In the genomic region with DNA sequence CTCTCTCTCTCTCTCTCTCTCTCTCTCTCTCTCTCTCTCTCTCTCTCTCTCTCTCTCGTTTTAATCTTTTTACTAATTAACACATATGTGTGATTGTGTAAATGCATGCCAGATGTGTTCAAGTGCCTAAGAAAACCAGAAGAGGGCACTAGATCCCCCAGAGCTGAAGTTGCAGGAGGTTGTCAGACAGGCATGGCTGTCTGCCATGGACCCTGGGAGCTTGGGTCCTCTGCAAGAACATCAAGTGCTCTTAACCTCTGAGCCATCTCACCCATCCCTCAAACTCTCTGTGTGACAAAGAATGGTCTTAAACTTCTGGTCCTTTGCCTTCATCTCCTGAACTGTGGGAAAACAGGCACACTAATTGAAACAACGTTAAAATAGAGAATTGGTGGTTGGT, we compare ENCODE assay signal across 25 mouse cellular contexts. TPM values are rescaled to one million over a fixed set of nuclear protein-coding genes. Genes with fewer than 3 reads are reported as not detected.
DNase-seq lines count a peak whose midpoint lies in the region; ATAC-seq and TF ChIP-seq lines count a peak whose summit lies in the region.
"Had no signal": no experiment of that assay in that cellular context is flagged by ENCODE, and none has a peak within 500 bp of the region (broad histone marks: within the 10 kb centered on the region; RNA-seq: fewer than 3 reads in every experiment).

No protein-coding gene starts in this region.

- no peak overlapping the region for H3K4me3 ChIP-seq in heart, embryonic 10.5 days
- no peak overlapping the region for H3K4me3 ChIP-seq in liver, adult 2 months (ENCODE audit: insufficient read depth, low read depth, low read length)
- H3K4me3 ChIP-seq in liver, embryonic 12.5 days: no peak overlapping the region
- no peak overlapping the region for H3K4me3 ChIP-seq in hindbrain, postnatal 0 days (ENCODE audit: low read length)
- H3K4me3 ChIP-seq: hindbrain, embryonic 15.5 days; neural tube, embryonic 12.5 days; stomach, embryonic 15.5 days had no signal

- H3K9me3 ChIP-seq in heart, embryonic 10.5 days: no peaks in the 10 kb centered on the region
- no peaks in the 10 kb centered on the region for H3K9me3 ChIP-seq in liver, embryonic 12.5 days (replicated peaks)
- H3K9me3 ChIP-seq in hindbrain, postnatal 0 days (ENCODE audit: low read length): no peaks in the 10 kb centered on the region
- H3K9me3 ChIP-seq: hindbrain, embryonic 15.5 days; neural tube, embryonic 12.5 days; stomach, embryonic 15.5 days had no signal

- ATAC-seq in liver, embryonic 12.5 days: no peak
- ATAC-seq in hindbrain, postnatal 0 days: no peak

- H3K9ac ChIP-seq in liver, adult 2 months (ENCODE audit: low read depth, low read length): no peak overlapping the region
- H3K9ac ChIP-seq in liver, embryonic 12.5 days: no peak overlapping the region
- no peak overlapping the region for H3K9ac ChIP-seq in hindbrain, postnatal 0 days (replicated peaks; ENCODE audit: low read length)
- H3K9ac ChIP-seq: hindbrain, embryonic 15.5 days; neural tube, embryonic 12.5 days; stomach, embryonic 15.5 days had no signal

- intact Hi-C loops in heart, postnatal 10 days (cut with DNase I): no loop called here

- WGBS in heart, embryonic 10.5 days: 48% methylated on average over 2 of the region's 2 CpGs
- 53% methylated on average over 2 of the region's 2 CpGs for WGBS in liver, adult 2 months
- WGBS in liver, embryonic 12.5 days (ENCODE audit: insufficient replicate concordance): 47% methylated on average over 2 of the region's 2 CpGs
- WGBS in hindbrain, postnatal 0 days: 69% methylated on average over 2 of the region's 2 CpGs

- no peaks in the 10 kb centered on the region for H3K79me2 ChIP-seq in liver, adult 2 months (ENCODE audit: control insufficient read depth, insufficient read depth, low read length)

- H3K4me1 ChIP-seq in heart, embryonic 10.5 days: peaks cover 26% of the 10 kb centered on the region; the same call in 1 of the 2 replicates
- no peaks in the 10 kb centered on the region for H3K4me1 ChIP-seq in liver, adult 2 months (ENCODE audit: control insufficient read depth, insufficient read depth, low read length)
- H3K4me1 ChIP-seq in liver, embryonic 12.5 days: no peaks in the 10 kb centered on the region
- no peaks in the 10 kb centered on the region for H3K4me1 ChIP-seq in hindbrain, postnatal 0 days (ENCODE audit: insufficient read depth, low read length)
- H3K4me1 ChIP-seq: hindbrain, embryonic 15.5 days; neural tube, embryonic 12.5 days; stomach, embryonic 15.5 days had no signal

- DNase-seq in heart, embryonic 10.5 days (ENCODE audit: low spot score): peak; percentile 71
- no peak for DNase-seq in heart, postnatal 10 days
- peak; percentile 41 for DNase-seq in liver, adult 2 months (ENCODE audit: extremely low read depth, low read depth, low spot score)
- DNase-seq in A20 (ENCODE audit: low read depth, low spot score) (peak; percentile 42), R1 (ENCODE audit: low read depth, low spot score) (peak; percentile 62)
- no peak for DNase-seq in hindbrain, postnatal 0 days (ENCODE audit: low spot score)
- DNase-seq in adrenal gland, postnatal 25 days: no peak
- DNase-seq: B cell, adult 2 months; cerebellum, postnatal 25 days; gastrocnemius, postnatal 10 days; heart, postnatal 36 days; lung, postnatal 14 days; thymus, postnatal 14 days had no signal

- no peak overlapping the region for H3K27ac ChIP-seq in heart, embryonic 10.5 days
- no peak overlapping the region for H3K27ac ChIP-seq in liver, adult 2 months (replicated peaks; ENCODE audit: insufficient read depth, low read depth, low read length)
- H3K27ac ChIP-seq in liver, embryonic 12.5 days: no peak overlapping the region
- no peak overlapping the region for H3K27ac ChIP-seq in hindbrain, postnatal 0 days
- H3K27ac ChIP-seq: hindbrain, embryonic 15.5 days; neural tube, embryonic 12.5 days; stomach, embryonic 15.5 days had no signal

- no peaks in the 10 kb centered on the region for H3K36me3 ChIP-seq in heart, embryonic 10.5 days
- H3K36me3 ChIP-seq in liver, adult 2 months (ENCODE audit: control insufficient read depth, insufficient read depth, low read length): no peaks in the 10 kb centered on the region
- H3K36me3 ChIP-seq in liver, embryonic 12.5 days: no peaks in the 10 kb centered on the region
- no peaks in the 10 kb centered on the region for H3K36me3 ChIP-seq in hindbrain, postnatal 0 days (ENCODE audit: insufficient read depth, low read length)
- H3K36me3 ChIP-seq: hindbrain, embryonic 15.5 days; neural tube, embryonic 12.5 days; stomach, embryonic 15.5 days had no signal

- no peak for TF ChIP-seq POLR2A in liver, adult 2 months (IDR thresholded peaks at IDR 0.05; ENCODE audit: extremely low read depth, insufficient read depth, low read length)

- no peak overlapping the region for H3K4me2 ChIP-seq in liver, embryonic 12.5 days
- H3K4me2 ChIP-seq in hindbrain, postnatal 0 days (ENCODE audit: low read depth, low read length): no peak overlapping the region
- H3K4me2 ChIP-seq: heart, embryonic 11.5 days; hindbrain, embryonic 15.5 days; neural tube, embryonic 12.5 days; stomach, embryonic 15.5 days had no signal

- H3K27me3 ChIP-seq in heart, embryonic 10.5 days (ENCODE audit: insufficient read depth, poor library complexity, severe bottlenecking): no peaks in the 10 kb centered on the region
- no peaks in the 10 kb centered on the region for H3K27me3 ChIP-seq in liver, adult 2 months (ENCODE audit: control insufficient read depth, insufficient read depth, low read length)
- H3K27me3 ChIP-seq in liver, embryonic 12.5 days (replicated peaks): no peaks in the 10 kb centered on the region
- no peaks in the 10 kb centered on the region for H3K27me3 ChIP-seq in hindbrain, postnatal 0 days (ENCODE audit: insufficient read depth, low read length)
- H3K27me3 ChIP-seq: hindbrain, embryonic 15.5 days; neural tube, embryonic 12.5 days; stomach, embryonic 15.5 days had no signal

- peak; percentile 41 for TF ChIP-seq CTCF in liver, adult 2 months (IDR thresholded peaks at IDR 0.05; ENCODE audit: low read depth, low read length)
- TF ChIP-seq CTCF in hindbrain, postnatal 0 days (IDR thresholded peaks at IDR 0.05; ENCODE audit: low read depth): no peak

RNA-seq across cellular contexts. Expression of a gene that starts 11.4 kb away (rescaled TPM):
- not detected in 2 replicates for polyA plus RNA-seq in heart, embryonic 10.5 days (2016; fragmentation: Nextera tagmentation; extraction: Ambion mirVana)
- total RNA-seq in heart, postnatal 10 days (2021): not detected
- total RNA-seq in liver, adult 2 months (2014; rRNA removed): not detected in 2 replicates
- polyA plus RNA-seq in liver, adult 2 months (2012; rRNA removed): not detected in 2 replicates
- polyA plus RNA-seq in liver, embryonic 12.5 days (2016; fragmentation: Nextera tagmentation; extraction: Ambion mirVana): not detected in 2 replicates
- total RNA-seq in hindbrain, postnatal 0 days (2014; rRNA removed): not detected in 2 replicates
- not detected in 2 replicates for polyA plus RNA-seq in hindbrain, postnatal 0 days (2015; fragmentation: Nextera tagmentation; extraction: Ambion mirVana)
- total RNA-seq in adrenal gland, postnatal 25 days (2021): not detected in 2 replicates
- total RNA-seq: gastrocnemius, postnatal 10 days; heart, postnatal 36 days; layer of hippocampus, postnatal 10 days; left cerebral cortex, postnatal 10 days; megakaryocyte-erythroid progenitor cell, adult 5-6 weeks had no signal
- polyA plus RNA-seq: forebrain, embryonic 11.5 days; frontal cortex, adult 2 months; heart, embryonic 11.5 days; hindbrain, embryonic 15.5 days; kidney, embryonic 14.5 days; limb, embryonic 14.5 days; neural tube, embryonic 12.5 days; stomach, embryonic 15.5 days had no signal

RNA-seq across cellular contexts. Expression of a gene that starts 29.2 kb away (rescaled TPM):
- polyA plus RNA-seq in heart, embryonic 10.5 days (2016; fragmentation: Nextera tagmentation; extraction: Ambion mirVana): 0.09 and 0.20 TPM in 2 replicates
- total RNA-seq in heart, postnatal 10 days (2021): under 1 TPM; 0.14 to 0.17 TPM
- total RNA-seq in liver, adult 2 months (2014; rRNA removed): 0.07 TPM in 1 of 2 replicates, not detected in the other
- 0.13 and 0.15 TPM in 2 replicates for polyA plus RNA-seq in liver, adult 2 months (2012; rRNA removed)
- polyA plus RNA-seq in liver, embryonic 12.5 days (2016; fragmentation: Nextera tagmentation; extraction: Ambion mirVana): 0.65 and 0.97 TPM in 2 replicates
- total RNA-seq in hindbrain, postnatal 0 days (2014; rRNA removed): 0.52 TPM in 1 of 2 replicates, not detected in the other
- 0.05 and 0.18 TPM in 2 replicates for polyA plus RNA-seq in hindbrain, postnatal 0 days (2015; fragmentation: Nextera tagmentation; extraction: Ambion mirVana)
- not detected in 2 replicates for total RNA-seq in adrenal gland, postnatal 25 days (2021)
- total RNA-seq: left cerebral cortex, postnatal 10 days had no signal
- polyA plus RNA-seq: kidney, embryonic 14.5 days had no signal

RNA-seq across cellular contexts. Expression of a gene that starts 52.9 kb away (rescaled TPM):
- polyA plus RNA-seq in heart, embryonic 10.5 days (2016; fragmentation: Nextera tagmentation; extraction: Ambion mirVana): 470 and 475 TPM in 2 replicates
- 100 to 1,000 TPM; 213 to 219 TPM for total RNA-seq in heart, postnatal 10 days (2021)
- total RNA-seq in liver, adult 2 months (2014; rRNA removed): 83.4 and 96.3 TPM in 2 replicates
- 59.2 and 70.5 TPM in 2 replicates for polyA plus RNA-seq in liver, adult 2 months (2012; rRNA removed)
- 268 and 269 TPM in 2 replicates for polyA plus RNA-seq in liver, embryonic 12.5 days (2016; fragmentation: Nextera tagmentation; extraction: Ambion mirVana)
- 108 and 131 TPM in 2 replicates for total RNA-seq in hindbrain, postnatal 0 days (2014; rRNA removed)
- polyA plus RNA-seq in hindbrain, postnatal 0 days (2015; fragmentation: Nextera tagmentation; extraction: Ambion mirVana): 414 and 417 TPM in 2 replicates
- total RNA-seq in adrenal gland, postnatal 25 days (2021): 170 and 172 TPM in 2 replicates

RNA-seq across cellular contexts. Expression of a gene that starts 57.7 kb away (rescaled TPM):
- polyA plus RNA-seq in heart, embryonic 10.5 days (2016; fragmentation: Nextera tagmentation; extraction: Ambion mirVana): 0.16 and 0.23 TPM in 2 replicates
- 1 to 10 TPM; 1.2 to 1.5 TPM for total RNA-seq in heart, postnatal 10 days (2021)
- 0.20 and 0.37 TPM in 2 replicates for total RNA-seq in liver, adult 2 months (2014; rRNA removed)
- polyA plus RNA-seq in liver, adult 2 months (2012; rRNA removed): 0.09 and 0.32 TPM in 2 replicates
- 0.16 and 0.20 TPM in 2 replicates for polyA plus RNA-seq in liver, embryonic 12.5 days (2016; fragmentation: Nextera tagmentation; extraction: Ambion mirVana)
- total RNA-seq in hindbrain, postnatal 0 days (2014; rRNA removed): not detected in 2 replicates
- polyA plus RNA-seq in hindbrain, postnatal 0 days (2015; fragmentation: Nextera tagmentation; extraction: Ambion mirVana): 0.08 and 0.10 TPM in 2 replicates
- total RNA-seq in adrenal gland, postnatal 25 days (2021): 2.2 and 2.3 TPM in 2 replicates
- polyA plus RNA-seq: kidney, embryonic 14.5 days had no signal

RNA-seq across cellular contexts. Expression of a gene that starts 58.8 kb away (rescaled TPM):
- 49.8 and 75.4 TPM in 2 replicates for polyA plus RNA-seq in heart, embryonic 10.5 days (2016; fragmentation: Nextera tagmentation; extraction: Ambion mirVana)
- 100 to 1,000 TPM; 532 to 688 TPM for total RNA-seq in heart, postnatal 10 days (2021)
- total RNA-seq in liver, adult 2 months (2014; rRNA removed): 17.9 and 25.2 TPM in 2 replicates
- 42.1 and 47.9 TPM in 2 replicates for polyA plus RNA-seq in liver, adult 2 months (2012; rRNA removed)
- polyA plus RNA-seq in liver, embryonic 12.5 days (2016; fragmentation: Nextera tagmentation; extraction: Ambion mirVana): 13.1 and 16.1 TPM in 2 replicates
- 24.1 and 28.0 TPM in 2 replicates for total RNA-seq in hindbrain, postnatal 0 days (2014; rRNA removed)
- polyA plus RNA-seq in hindbrain, postnatal 0 days (2015; fragmentation: Nextera tagmentation; extraction: Ambion mirVana): 10.3 and 11.7 TPM in 2 replicates
- 270 and 436 TPM in 2 replicates for total RNA-seq in adrenal gland, postnatal 25 days (2021)

Comparison
In these comparisons a context has a peak if more than half of its experiments do, and no peak if none do; other contexts are left out.
1. DNase-seq: peak in heart, embryonic 10.5 days (single experiment), liver, adult 2 months (single experiment), A20 (single experiment) and R1 (single experiment); none in heart, postnatal 10 days (0 of 2), hindbrain, postnatal 0 days (single experiment) and adrenal gland, postnatal 25 days (single experiment).